Mouse (Mus musculus) gastrocnemius, postnatal 10 days (tissue): ENCODE data around the gene Ubr4. TPM values are rescaled to one million over a fixed set of nuclear protein-coding genes. Genes with fewer than 3 reads are reported as not detected.
"Not testable (repeated sequence)": the region's sequence is repeated elsewhere in the genome, so short reads cannot be mapped to it uniquely, and the experiment has no call there.

ENCODE experiments used
- DNase-seq: peaks from one replicate; pipeline ENCODE4 v3.0.0; 2021; ENCODE audit warnings: mixed read lengths
- total RNA-seq, 2 experiments: library from RNA; stranded (reverse); gene quantifications; 2 replicates each; pipeline ENCODE4 v1.2.3; 2021

Gene Ubr4
- total RNA-seq, 2 experiments from 2014 or later, result 79.7 to 99.0 TPM

DNA sequence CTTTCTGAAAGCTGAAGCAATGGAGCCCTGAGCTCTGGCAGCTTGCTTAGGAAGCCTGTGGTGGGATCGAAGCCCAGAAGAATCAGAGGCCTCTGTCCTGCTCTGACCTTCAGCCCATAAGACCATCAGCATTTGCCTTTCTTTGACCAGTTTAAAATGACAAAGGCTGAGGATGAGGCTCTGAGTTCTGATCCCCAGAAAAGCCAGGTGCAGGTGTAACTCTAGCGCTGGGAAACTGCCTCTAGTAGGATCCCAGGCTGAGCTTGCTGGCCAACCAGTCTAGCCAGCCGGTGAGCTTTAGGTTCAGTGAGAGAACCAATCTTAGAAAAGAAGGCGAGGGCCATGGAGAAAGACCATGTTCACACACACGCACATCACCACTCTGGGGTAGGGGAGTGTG is 135.9 kb downstream of the Ubr4 start:
- no peak for DNase-seq

DNA sequence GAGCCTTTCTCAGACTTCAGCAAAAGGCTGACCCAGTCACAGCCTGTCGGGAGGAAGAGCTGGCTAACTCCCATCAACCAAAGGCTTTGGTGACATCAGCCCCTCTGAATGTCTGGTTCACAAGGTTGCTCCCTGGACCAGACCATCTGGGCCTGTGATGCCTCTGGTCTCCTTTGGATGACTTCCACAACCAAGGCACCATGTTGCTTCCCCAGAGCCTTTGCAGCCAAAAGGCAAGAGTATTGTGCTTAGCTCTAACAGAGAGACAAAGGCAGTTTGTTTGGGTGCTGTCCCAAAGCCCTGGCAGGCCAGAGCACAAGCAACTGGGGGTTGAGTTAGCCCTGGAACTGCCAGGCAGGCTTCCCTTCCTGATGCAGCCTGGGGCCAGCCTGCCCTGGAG is 137.5 kb downstream of the Ubr4 start:
- no peak for DNase-seq

DNA sequence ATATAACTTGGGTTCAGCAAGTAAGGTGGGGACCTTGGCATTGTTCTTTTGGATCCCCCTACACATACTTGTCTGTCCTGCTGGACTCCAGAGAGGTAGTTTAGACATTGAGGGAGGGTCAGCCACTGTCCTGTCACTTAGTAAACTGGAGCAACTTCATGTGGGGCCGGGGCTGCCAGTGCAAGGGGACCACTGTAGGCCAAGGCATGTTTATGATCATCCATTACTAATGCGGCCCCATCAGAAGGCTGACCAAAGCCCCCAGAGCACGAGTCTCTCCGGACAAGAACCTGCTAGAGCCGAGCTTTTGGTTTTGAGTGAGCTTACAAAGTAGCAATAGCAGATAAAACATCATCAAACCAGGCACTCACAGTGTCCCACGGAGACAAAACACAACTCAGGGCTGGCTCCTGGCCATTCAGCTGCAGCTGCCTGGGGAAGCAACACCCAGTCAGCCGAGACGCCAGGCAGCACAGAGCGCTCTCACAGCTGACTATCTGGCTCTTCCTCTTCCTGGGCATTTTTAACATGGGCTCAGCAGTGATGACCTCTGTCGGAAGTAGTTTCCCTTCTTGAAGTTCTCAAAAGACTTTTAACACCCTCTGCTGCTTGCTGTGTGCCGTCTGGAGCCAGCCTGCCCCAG is 138.1 kb downstream of the Ubr4 start:
- DNase-seq, result peak; percentile 83

DNA sequence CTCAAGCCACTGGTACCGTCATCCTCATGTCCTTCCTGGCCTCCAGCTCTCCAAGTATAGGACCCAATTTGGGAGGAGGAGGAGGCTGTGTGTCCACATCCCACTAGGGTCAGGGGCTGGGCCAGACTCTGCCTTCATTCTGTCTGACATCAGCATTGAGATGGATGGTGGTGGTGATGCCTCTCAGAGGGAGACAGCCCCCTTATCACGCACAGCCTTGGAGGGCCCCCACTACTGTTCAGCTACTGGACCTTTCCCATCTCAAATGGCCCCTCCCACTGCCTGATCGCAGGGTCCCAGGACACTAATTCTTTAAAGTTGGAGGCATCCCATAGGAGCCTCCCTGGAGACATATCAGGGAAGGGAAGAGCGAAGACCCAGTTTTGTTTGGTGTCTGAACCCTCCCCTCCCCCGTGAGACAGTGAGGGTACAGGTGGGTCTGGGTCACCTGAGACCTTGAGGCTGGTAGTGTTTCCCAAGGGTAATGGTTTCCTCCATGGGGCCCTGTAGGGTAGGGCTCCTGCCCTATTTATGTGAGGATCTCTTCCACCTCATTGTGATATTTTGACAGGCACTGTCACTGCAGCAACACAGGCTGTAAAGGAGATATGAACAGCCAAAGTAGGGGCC is 139.2 kb downstream of the Ubr4 start:
- DNase-seq, result no peak

DNA sequence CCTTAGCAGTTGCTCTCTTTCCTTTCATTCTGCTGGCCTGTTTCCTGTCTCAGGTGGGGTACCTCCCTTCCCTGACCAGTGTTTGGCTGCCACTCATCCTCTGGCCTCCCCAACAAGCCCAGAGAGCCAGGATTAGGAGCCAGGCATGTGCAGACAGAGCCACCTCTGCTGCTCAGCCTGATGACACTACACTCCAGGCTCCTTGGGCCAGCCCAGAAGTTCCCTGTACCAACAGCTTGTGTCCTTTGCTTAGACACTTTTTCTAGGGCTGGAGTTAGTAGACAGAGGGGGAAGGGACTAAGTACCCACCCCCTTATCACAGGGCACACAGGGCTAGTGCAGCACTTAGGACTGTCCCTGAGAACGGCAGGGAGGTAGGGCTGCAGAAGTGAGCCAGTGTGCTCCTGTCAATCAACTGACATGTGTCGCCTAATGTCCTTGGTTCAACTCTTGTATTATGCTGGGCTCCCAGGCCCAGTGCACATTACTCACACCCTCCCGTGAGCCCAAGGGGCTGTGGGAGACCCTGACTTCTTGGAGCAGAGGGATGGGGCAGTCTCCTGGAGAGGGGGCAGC is 139.9 kb downstream of the Ubr4 start:
- no peak for DNase-seq

DNA sequence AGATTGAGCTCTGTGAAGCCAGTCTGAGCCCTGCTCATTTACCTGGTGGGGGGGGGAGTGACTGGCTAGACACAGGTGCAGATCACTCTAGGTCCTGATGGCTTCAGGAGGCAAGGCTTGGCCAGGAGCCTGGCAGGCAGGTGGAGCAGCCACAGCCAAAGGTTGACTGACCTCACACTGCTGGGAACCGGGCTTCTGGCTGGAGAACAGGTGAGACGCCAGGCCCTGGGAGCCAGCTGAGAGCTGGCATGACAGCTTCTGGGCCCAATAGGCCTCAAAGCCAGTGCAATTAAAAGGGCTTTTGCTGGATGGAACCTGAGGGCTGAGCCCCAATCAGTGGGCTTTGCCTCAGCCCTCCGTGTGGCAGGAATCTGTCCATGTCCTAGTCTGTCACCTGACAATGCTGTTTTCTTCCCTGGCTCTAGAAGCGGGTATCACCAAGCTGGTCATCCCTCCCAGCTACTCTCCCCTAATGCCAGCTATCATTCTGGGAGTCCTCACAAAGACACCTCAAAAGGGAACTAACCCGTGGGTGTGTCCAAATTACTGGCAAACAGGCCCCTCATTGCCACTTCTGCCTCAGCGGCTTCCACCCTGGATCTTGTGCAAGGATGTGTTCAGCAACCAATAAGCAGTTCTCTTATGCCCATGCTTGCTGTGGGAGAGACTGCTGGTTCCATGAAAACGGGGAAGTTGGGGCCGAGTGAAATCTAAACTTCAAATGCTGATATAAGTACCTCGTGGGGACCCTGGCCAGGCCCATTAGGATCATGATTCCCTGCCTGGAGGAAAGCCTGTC is 141.0 kb downstream of the Ubr4 start:
- no peak for DNase-seq

DNA sequence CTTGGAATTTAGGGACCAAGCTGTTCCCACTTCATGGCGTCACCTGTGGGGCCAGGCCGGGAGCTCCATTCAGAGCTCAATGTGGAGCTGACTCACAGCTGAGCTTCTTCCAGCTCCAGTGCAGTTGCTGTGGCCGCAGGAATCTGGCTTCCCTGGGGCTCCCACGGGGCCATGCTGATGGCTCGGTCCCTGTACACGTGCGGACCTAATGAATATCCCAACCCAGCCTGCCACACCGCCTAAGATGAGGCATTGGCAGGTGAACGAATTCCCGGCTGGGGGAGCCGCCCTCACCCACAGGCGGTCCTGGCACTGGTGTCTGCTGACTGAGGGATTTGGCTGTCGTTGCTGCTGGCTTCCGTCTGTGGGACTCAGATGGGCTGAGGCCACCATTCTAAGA is 148.4 kb downstream of the Ubr4 start:
- peak; percentile 68 for DNase-seq

DNA sequence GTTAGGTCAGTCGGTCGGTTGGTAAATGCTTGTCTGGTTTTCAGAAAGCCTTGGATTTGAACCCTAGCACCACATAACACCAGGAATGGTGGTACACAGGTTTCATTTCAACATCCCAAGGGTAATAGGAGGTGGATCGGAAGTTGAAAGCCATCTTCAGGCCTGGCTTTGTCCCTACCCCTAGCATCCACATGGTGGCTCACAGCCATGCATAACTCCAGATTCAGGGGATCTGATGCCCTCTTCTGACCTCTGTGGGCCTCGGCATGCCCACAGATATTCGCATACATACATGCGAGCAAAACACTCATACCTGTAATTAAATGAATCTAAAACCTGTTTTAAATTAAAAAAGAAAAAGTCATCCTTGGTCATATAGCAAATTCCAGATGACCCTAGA is 149.3 kb downstream of the Ubr4 start:
- no peak for DNase-seq

DNA sequence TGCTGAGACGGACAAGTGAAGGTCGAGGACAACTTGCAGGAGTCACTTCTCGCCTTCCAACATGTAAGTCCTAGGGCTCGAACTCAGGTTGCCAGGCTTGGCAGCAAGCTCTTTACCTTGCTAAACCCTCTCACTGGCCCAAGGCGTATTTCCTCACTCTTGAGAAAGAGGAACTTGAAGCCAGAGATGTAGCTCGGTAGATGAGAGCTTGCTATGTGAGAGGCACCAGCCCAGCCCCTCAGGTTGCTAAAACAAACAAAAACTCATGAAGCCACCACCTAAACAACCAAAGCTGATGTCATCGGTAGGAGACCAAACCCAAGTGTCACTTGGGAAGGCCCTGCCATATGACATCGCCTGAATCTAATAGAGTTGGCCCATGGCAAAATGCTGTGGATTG is 151.5 kb downstream of the Ubr4 start:
- DNase-seq, result no peak

DNA sequence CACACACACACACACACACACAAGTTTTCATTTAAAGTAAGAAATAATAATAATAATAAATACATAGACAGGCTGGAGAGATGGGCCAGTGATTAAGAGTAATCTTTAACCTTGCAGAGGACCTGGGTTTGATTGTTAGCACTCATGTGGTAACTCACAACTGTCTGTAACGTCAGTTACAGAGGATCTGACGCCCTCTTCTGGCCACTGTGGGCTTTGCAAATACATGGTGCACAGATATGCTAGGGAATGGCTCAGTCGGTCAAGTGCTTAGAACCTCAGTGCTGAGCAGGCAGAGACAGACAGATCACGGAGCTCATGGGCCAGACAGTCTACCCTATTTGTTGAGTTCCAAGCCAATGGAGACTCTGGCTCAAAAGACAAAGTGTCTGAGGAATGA is 153.3 kb downstream of the Ubr4 start:
- DNase-seq, result no peak

DNA sequence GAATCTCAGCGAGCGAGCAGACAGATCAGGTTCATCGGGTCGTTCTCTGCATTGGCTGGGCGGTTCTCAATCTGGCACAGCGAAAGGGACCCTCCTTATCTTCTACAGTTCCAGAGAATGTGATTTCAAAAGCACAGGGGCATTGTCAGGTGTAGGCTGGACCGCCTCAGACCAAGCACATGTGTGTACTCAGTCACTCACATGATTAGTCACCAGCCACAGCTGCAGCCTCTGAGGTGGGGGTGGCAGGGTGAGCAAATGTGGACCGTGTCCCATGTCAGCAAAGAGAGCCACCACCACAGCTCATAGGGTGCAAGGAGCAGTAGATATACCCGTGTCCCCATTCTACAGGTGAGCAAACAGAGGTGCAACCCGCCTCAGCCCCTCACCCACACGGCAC is 154.3 kb downstream of the Ubr4 start:
- DNase-seq, result no peak

DNA sequence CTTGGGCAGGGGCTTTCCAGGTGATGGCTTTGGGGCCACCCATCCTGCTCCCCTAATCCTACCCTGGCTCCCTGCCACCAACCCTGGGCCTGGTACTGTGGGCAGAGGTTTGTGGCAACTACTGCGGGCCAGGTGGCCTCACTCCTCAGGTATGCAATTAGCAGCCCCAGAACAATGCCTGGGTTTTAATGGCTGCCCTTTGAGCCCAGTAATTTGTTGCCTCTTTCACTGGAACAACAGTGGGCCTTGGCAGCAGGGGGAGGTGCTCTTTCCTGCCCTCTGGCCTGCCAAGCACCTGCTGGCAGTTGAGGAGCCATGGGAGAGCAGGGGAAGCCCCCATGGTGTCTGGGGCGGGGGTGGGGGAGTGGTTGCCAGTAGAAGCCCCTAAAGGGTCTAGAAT is 156.7 kb downstream of the Ubr4 start:
- no peak for DNase-seq

DNA sequence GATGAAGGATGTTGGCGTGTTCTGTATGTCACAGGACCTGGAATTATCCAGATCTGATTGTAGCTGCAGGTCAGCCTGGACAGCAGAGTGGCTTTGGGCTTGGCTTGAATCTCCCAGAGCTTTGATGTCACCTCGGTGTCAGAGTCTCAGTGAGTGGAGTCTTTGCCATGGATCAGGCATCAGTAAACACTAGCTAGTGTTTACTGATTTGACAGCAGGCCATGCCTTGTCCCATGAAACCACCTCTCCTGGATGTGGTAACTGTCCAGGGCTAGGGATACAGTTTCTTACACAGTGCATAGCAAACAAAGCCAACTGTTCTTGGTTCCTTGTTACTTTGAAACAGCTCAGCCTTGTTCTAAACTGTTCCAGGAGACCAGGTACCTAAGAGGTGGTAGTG is 159.1 kb downstream of the Ubr4 start:
- DNase-seq, result no peak

DNA sequence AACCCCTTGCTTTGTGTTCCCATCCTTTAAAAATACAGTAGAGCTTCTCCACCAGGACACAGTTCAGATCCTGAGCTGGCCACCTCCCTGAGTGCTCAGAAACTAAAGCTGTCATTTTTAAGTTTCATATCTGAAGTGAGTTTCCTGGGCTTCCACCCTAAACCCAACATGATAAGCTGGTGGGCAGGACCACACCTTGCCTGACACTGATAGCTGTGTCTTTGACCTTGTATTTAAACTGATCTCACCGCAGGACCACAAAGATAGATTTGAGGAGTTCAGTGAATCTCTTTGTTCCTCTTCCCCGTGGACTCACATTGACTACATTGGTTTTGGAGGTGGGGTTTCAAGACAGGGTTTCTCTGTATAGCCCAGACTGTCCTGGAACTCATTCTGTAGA is 160.6 kb downstream of the Ubr4 start:
- DNase-seq, result no peak

DNA sequence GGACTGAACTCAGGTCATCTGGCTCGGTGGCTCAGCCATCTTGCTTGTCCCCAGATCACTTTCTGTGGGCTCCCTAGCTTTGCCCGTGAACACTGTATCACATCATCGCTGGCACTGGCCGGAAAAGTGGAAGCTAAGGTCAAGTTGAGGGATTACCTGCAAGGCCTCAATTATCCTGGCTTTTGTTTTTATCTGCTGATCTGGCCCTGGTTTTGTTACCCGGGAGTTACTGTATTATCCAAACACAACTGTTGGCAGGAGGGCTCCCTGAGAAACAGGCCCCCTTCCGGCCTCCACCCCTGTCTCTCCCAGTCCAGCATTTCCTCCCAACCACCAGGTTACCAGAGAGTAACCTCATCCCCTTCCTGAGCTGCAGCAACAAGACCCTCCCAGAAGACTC is 166.8 kb downstream of the Ubr4 start:
- DNase-seq, result no peak

DNA sequence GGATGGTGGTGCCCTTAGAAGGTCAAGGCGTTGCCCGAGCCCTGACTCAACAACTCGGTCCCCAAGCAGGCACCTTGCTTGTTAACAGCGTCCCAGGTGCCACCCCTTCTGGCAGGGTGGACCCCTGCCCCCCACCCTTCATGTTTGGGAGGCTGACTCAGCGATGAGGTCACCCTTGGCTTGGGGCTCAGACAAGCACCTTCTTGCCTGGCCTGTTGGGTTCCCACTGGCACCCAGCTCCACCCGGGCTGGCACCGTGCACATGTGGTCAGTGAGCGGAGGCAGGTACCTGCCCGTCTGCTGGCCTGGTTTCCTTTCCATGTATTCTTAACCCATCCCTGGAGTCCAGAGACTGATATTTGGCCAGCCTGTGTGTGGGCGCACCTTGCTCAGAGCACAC is 169.5 kb downstream of the Ubr4 start:
- no peak for DNase-seq

DNA sequence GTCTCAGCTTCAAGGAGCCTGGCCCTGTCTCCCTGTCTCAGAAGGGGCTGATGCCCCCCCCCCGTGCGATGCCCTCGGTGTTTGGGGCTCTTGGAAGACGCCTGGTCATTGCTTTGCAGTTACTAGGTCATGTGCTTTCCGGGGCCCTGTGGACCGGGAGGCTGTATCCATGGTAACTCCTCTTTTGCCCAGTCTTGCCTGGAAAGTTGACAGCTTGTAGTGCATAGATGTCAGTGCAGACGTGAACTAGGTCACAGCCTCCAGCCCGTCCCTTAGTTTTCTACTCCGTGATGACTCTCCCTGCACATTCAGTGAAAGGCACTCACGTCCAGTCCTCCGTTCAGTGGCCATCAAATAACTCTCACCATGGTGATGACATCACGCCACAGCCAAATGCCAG is 174.1 kb downstream of the Ubr4 start:
- DNase-seq, result no peak

DNA sequence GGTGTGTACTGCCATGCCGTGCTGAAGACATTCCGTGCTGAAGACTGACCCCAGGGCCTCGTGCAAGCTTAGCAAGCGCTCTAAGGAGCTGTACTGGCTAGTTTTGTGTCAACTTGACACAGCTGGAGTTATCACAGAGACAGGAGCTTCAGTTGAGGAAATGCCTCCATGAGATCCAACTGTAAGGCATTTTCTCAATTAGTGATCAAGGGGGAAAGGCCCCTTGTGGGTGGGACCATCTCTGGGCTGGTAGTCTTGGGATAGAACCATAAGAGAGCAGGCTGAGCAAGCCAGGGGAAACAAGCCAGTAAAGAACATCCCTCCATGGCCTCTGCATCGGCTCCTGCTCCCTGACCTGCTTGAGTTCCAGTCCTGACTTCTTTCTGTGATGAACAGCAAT is 177.8 kb downstream of the Ubr4 start, which contains the start of gene Iffo2:
Gene Iffo2, plus strand, starts transcription at position 301 of the 400 bp plus-strand sequence.
- not testable (repeated sequence) for DNase-seq

DNA sequence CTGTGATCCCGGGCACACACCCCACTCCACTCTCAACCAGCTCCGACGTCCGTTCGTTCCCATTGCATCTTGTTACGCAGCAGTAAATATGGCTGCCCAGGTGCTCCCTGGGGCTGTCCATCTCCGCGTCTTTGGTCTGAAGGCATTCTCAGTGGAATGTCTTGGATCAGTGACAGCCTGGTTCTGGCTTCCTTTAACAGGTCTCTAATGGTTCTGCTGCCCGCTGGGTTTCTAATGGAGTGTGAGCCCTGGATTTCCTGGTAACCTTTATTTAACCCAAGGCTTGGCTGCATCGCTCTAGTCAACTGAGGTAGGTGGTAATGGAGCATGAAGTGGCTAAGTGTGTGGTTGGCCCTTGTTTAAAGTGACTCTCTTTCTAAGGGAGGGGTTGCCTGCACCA is 179.7 kb downstream of the Ubr4 start:
- DNase-seq, result no peak

DNA sequence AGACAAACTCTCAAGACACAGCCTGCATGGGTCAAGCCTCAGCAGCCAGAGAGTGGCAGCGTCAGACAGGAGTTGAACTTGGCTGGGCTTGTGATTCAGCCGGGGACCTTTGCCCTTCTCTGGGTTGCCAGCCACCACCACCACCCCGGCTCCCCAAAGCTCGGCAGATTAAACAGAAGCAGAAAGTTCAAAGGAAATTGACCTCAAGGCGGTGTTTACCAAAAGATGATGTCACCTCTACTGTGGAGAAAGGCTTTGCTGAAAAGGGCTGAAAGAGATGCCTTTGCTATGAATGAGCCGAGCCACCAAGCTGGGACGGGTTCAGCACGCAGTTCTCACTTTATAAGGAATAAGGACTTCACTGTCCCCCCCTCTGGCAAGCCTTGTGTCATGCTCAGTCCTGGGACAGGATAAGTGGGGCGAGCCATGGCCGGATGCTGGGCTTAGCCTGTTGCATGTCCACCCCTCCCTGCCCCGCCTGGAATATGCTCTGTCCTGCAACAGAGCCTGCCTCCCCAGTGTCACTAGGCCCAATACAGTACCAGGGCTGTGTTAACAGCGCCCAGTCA is 182.8 kb downstream of the Ubr4 start:
- peak; percentile 21 for DNase-seq

DNA sequence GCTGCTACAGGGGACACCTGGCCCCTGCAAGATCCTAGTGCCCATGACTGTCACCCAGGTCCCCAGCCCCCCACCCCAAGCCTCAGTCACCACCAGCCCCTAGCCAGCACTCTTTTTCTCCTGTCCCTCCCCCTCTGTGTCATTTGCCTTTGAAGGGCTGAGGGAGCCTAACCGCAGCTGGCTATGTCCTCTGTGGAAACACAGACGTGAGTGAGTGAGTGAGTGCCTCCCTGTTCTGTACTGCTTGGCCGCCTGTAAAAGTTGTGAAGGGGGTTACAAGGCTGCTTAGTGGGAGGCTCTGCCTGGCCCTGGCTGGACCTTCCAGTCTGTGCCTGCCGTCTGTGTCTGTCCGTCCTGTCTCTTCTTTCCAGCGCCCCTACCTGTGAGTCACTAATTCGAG is 183.3 kb downstream of the Ubr4 start:
- no peak for DNase-seq

DNA sequence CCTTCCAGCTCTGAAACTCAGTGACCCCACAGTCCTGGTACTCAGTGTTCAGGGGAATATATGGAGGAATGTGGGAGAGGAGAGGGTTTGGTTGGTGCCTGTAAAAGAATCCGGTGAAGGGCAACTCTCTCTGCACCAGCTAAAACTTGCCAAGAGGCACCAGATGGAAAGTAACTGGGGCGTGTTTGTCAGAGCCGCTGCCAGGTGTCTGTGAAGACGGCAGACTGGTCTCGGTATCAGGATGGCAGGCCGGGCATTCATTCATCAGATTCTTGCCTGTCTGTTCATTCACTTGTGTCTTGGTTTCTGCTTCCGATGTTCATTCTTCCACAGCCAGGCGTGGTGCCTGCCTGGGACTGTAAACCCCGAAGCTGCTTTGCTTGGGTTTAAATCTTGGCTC is 184.3 kb downstream of the Ubr4 start:
- DNase-seq, result no peak
